Comparison of ENCODE assay signal across 24 mouse cellular contexts in the genomic region with DNA sequence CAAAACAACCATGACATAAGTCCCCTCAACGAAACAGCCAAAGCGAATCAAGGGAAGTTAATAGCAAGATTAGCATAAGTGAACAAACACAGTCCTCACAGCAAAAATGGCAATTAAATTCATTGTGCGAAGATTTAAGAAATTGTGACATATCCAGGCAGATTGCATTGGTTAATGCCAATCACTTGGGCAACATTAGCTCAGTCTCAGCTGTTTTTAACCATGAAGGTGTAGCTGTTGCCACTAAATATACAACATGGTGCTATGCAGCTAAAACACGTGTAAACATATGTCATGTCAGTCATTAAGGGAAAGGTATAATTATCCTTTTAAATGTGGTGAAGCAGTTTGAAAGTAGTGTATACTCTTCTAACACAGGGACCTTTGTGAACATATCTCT.
DNase-seq lines count a peak whose midpoint lies in the region; ATAC-seq and TF ChIP-seq lines count a peak whose summit lies in the region.
"Had no signal": no experiment of that assay in that cellular context is flagged by ENCODE, and none has a peak within 500 bp of the region (broad histone marks: within the 10 kb centered on the region; RNA-seq: fewer than 3 reads in every experiment).

No protein-coding gene starts in this region.

- H3K9me3 ChIP-seq in forebrain, embryonic 14.5 days (replicated peaks; ENCODE audit: control insufficient read depth, low read length), result no peaks in the 10 kb centered on the region
- no peaks in the 10 kb centered on the region for H3K9me3 ChIP-seq in forebrain, embryonic 12.5 days
- no peaks in the 10 kb centered on the region for H3K9me3 ChIP-seq in forebrain, embryonic 16.5 days (ENCODE audit: control insufficient read depth, low read length)
- H3K9me3 ChIP-seq in forebrain, embryonic 10.5 days, result no peaks in the 10 kb centered on the region
- H3K9me3 ChIP-seq: embryonic facial prominence, embryonic 13.5 days; embryonic facial prominence, embryonic 15.5 days; G1E had no signal

- no peak overlapping the region for H3K4me3 ChIP-seq in forebrain, embryonic 14.5 days (ENCODE audit: low read depth, low read length)
- no peak overlapping the region for H3K4me3 ChIP-seq in forebrain, embryonic 12.5 days (replicated peaks)
- no peak overlapping the region for H3K4me3 ChIP-seq in forebrain, embryonic 16.5 days (replicated peaks; ENCODE audit: low read length)
- no peak overlapping the region for H3K4me3 ChIP-seq in forebrain, embryonic 10.5 days
- H3K4me3 ChIP-seq: embryonic facial prominence, embryonic 13.5 days; embryonic facial prominence, embryonic 15.5 days; erythroblast, embryonic 14.5 days had no signal

- no peaks in the 10 kb centered on the region for H3K4me1 ChIP-seq in forebrain, embryonic 14.5 days (ENCODE audit: control insufficient read depth, insufficient read depth, low read length)
- H3K4me1 ChIP-seq in forebrain, embryonic 12.5 days, result no peaks in the 10 kb centered on the region
- H3K4me1 ChIP-seq in forebrain, embryonic 16.5 days (replicated peaks; ENCODE audit: control insufficient read depth, insufficient read depth, low read length), result no peaks in the 10 kb centered on the region
- no peaks in the 10 kb centered on the region for H3K4me1 ChIP-seq in forebrain, embryonic 10.5 days
- H3K4me1 ChIP-seq: embryonic facial prominence, embryonic 13.5 days; embryonic facial prominence, embryonic 15.5 days had no signal

- no peaks in the 10 kb centered on the region for H3K27me3 ChIP-seq in forebrain, embryonic 14.5 days (replicated peaks; ENCODE audit: control insufficient read depth, insufficient read depth, low read length)
- H3K27me3 ChIP-seq in forebrain, embryonic 12.5 days, result 0 out of 2 replicates have a peak, but pooled peaks cover 2% of the 10 kb centered on the region
- H3K27me3 ChIP-seq in forebrain, embryonic 16.5 days (replicated peaks; ENCODE audit: control insufficient read depth, insufficient read depth, low read length), result no peaks in the 10 kb centered on the region
- H3K27me3 ChIP-seq in forebrain, embryonic 10.5 days (ENCODE audit: poor library complexity, severe bottlenecking), result no peaks in the 10 kb centered on the region
- H3K27me3 ChIP-seq: CH12.LX; embryonic facial prominence, embryonic 13.5 days; embryonic facial prominence, embryonic 15.5 days had no signal

- ATAC-seq in forebrain, embryonic 14.5 days, result peak; percentile 63
- ATAC-seq in forebrain, embryonic 12.5 days (ENCODE audit: low FRiP score), result no peak
- peak; percentile 65 for ATAC-seq in forebrain, embryonic 16.5 days
- ATAC-seq: activated CD4-positive, CD25-positive, alpha-beta regulatory T cell, adult 4 months; CD4-positive, CD25-positive, alpha-beta regulatory T cell, adult 4 months; Patski had no signal

- TF ChIP-seq CTCF in brain, embryonic 14.5 days (IDR thresholded peaks at IDR 0.05; ENCODE audit: borderline replicate concordance, extremely low read depth, insufficient read depth, insufficient read length), result no peak

- 47% methylated on average over 4 of the region's 4 CpGs for WGBS in forebrain, embryonic 14.5 days
- 79% methylated on average over 4 of the region's 4 CpGs for WGBS in forebrain, embryonic 12.5 days
- 46% methylated on average over 4 of the region's 4 CpGs for WGBS in forebrain, embryonic 16.5 days
- WGBS in forebrain, embryonic 10.5 days, result 90% methylated on average over 4 of the region's 4 CpGs

- peak; percentile 52 for DNase-seq in forebrain, embryonic 14.5 days (ENCODE audit: low spot score)
- DNase-seq in forebrain, embryonic 10.5 days (ENCODE audit: extremely low spot score, low spot score), result no peak
- peak; percentile 55 for DNase-seq in brain, embryonic 14.5 days (ENCODE audit: low read depth)
- DNase-seq: adrenal gland, adult 8-10 months; adrenal gland, postnatal 14 days; adrenal gland, postnatal 36 days; B cell, adult 2 months; cerebellum, adult 11 months; cerebellum, adult 18-20 months; cerebellum, adult 8-10 months; cerebellum, adult 9-11 months; cerebellum, postnatal 14 days; cerebellum, postnatal 36 days; embryo, embryonic 11 days had no signal

- no peak overlapping the region for H3K27ac ChIP-seq in forebrain, embryonic 14.5 days (ENCODE audit: low read depth, low read length)
- no peak overlapping the region for H3K27ac ChIP-seq in forebrain, embryonic 12.5 days
- H3K27ac ChIP-seq in forebrain, embryonic 16.5 days (ENCODE audit: low read length), result no peak overlapping the region
- H3K27ac ChIP-seq in forebrain, embryonic 10.5 days, result no peak overlapping the region
- H3K27ac ChIP-seq: embryonic facial prominence, embryonic 13.5 days; embryonic facial prominence, embryonic 15.5 days had no signal

- no peak overlapping the region for H3K9ac ChIP-seq in forebrain, embryonic 14.5 days (ENCODE audit: low read length)
- H3K9ac ChIP-seq in forebrain, embryonic 12.5 days, result no peak overlapping the region
- no peak overlapping the region for H3K9ac ChIP-seq in forebrain, embryonic 16.5 days (replicated peaks; ENCODE audit: low read depth, low read length)
- H3K9ac ChIP-seq: embryonic facial prominence, embryonic 13.5 days; embryonic facial prominence, embryonic 15.5 days had no signal

- no peaks in the 10 kb centered on the region for H3K36me3 ChIP-seq in forebrain, embryonic 14.5 days (ENCODE audit: control insufficient read depth, insufficient read depth, low read length)
- H3K36me3 ChIP-seq in forebrain, embryonic 12.5 days (replicated peaks), result no peaks in the 10 kb centered on the region
- H3K36me3 ChIP-seq in forebrain, embryonic 16.5 days (ENCODE audit: control insufficient read depth, insufficient read depth), result no peaks in the 10 kb centered on the region
- H3K36me3 ChIP-seq in forebrain, embryonic 10.5 days (replicated peaks), result no peaks in the 10 kb centered on the region
- H3K36me3 ChIP-seq: embryonic facial prominence, embryonic 13.5 days; embryonic facial prominence, embryonic 15.5 days; G1E had no signal

- H3K4me2 ChIP-seq in forebrain, embryonic 14.5 days (ENCODE audit: low read length), result no peak overlapping the region
- no peak overlapping the region for H3K4me2 ChIP-seq in forebrain, embryonic 12.5 days
- no peak overlapping the region for H3K4me2 ChIP-seq in forebrain, embryonic 16.5 days (ENCODE audit: low read length)
- H3K4me2 ChIP-seq: embryonic facial prominence, embryonic 13.5 days; embryonic facial prominence, embryonic 15.5 days had no signal

- no peak for TF ChIP-seq POLR2A in brain, embryonic 14.5 days (IDR thresholded peaks at IDR 0.05; ENCODE audit: borderline replicate concordance, extremely low read depth, insufficient read depth, insufficient read length, poor library complexity, severe bottlenecking)
